Mouse (Mus musculus) embryonic fibroblast, embryonic 13.5 days (primary cell): ENCODE data around the gene Rps4x. TPM values are rescaled to one million over a fixed set of nuclear protein-coding genes. Genes with fewer than 3 reads are reported as not detected.
A peak's percentile ranks its signal among the peaks of the same experiment; 100 is the strongest.

Experiments
- H3K27ac ChIP-seq: 2 replicates; pipeline ENCODE4 v1.5.1; 2012; ENCODE audit warnings: low read length, control low read depth, inconsistent platforms; ENCODE audit not compliant: insufficient read depth
- H3K4me1 ChIP-seq: 2 replicates; pipeline ENCODE4 v1.6.1; 2011; ENCODE audit warnings: low read length; ENCODE audit not compliant: control insufficient read depth, insufficient read depth
- H3K4me3 ChIP-seq: 2 replicates; pipeline ENCODE4 v1.5.1; 2011; ENCODE audit warnings: mild to moderate bottlenecking, control low read depth, low read length; ENCODE audit not compliant: insufficient read depth
- CTCF ChIP-seq: IDR thresholded peaks from 2 replicates; pipeline ENCODE4 v1.5.1; 2011; ENCODE audit warnings: mild to moderate bottlenecking, control low read depth, low read length, moderate library complexity, borderline replicate concordance; ENCODE audit not compliant: insufficient read depth
- POLR2A ChIP-seq: IDR thresholded peaks from 2 replicates; pipeline ENCODE4 v1.6.1; 2011; ENCODE audit warnings: low read depth, mild to moderate bottlenecking, control low read depth, low read length, moderate library complexity
- polyA plus RNA-seq: library from polyadenylated mRNA; stranded (reverse); fragments of >200 nt; gene quantifications from 2 replicates; pipeline ENCODE4 v1.2.4, GENCODE M21; 2011; ENCODE audit warnings: low read depth; ENCODE audit not compliant: missing spikeins, insufficient read length

Rps4x gene
- polyA plus RNA-seq, 1 experiment: 2,146 TPM

DNA sequence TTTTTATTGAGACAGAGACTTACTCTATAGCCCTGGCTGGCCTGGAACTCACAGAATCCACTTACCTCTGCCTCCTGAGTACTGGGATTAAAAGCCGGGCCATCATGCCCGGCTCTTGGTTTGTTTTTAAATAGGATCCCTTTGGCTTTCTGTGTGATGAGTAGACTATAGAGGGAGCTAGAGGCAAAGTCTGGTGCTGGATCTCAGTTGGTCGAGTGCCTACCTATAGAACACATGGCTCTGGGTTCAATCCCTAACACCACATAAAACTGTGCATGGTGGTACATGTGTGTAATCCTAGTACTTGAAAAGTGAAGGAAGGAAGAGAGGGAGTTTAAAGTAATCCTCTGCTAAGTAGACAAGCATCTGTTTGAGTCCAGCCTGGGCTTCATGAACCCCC, 19.1 kb downstream of the Rps4x start:
- Histone ChIP-seq H3K27ac (no peak overlapping the region), H3K4me3 (no peak overlapping the region), H3K4me1 (0 out of 2 replicates have a peak, but pooled peaks cover 4% of the 10 kb centered on the region)
- no peak for TF ChIP-seq CTCF
- TF ChIP-seq POLR2A: no peak

DNA sequence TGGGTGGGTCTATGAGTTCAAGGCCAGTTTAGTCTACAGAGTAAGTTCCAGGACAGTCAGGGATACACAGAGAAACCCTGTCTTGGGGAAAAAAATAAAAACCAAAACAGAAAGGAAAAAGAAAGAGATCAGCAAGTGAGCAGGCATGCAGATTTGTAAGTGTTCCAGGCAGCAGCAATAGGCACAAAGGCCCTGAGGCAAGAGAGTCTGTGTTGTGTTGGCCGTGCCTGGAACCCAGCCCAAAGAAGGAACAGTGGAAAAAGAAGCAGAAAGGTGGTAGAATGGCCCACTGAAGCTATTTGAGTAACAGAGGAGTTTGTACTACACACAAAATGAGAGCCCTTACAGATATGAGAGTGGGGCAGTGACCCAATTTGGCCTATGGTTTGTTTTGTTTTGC, 19.5 kb downstream of the Rps4x start:
- Histone ChIP-seq H3K4me3 (no peak overlapping the region), H3K4me1 (0 out of 2 replicates have a peak, but pooled peaks cover 4% of the 10 kb centered on the region), H3K27ac (no peak overlapping the region)
- TF ChIP-seq CTCF (no peak), POLR2A (no peak)

DNA sequence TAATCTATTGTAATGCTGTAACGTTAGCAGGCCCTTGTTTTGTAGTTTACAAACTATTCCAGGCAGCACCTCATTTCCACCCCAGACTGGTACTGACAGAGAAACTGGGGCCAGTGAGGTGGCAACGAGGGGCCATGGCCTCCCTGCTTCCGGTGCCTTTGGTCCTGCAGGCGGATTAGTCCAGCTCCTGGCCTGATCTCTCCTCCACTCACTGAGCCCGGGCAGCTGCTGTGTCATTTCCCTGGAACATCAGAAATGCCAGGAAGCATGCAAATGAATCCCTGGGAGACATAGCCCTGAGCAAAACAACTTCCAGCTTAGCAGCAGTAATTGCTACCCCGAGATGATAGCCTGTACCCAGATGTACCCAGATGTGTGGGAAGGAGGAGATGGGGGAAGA, 22.2 kb downstream of the Rps4x start:
- H3K4me3 ChIP-seq: no peak overlapping the region
- TF ChIP-seq CTCF (no peak), POLR2A (no peak)
- peak overlapping the region; percentile 39; the same call in 1 of the 2 replicates for H3K27ac ChIP-seq
- H3K4me1 ChIP-seq: 0 out of 2 replicates have a peak, but pooled peaks cover 4% of the 10 kb centered on the region

DNA sequence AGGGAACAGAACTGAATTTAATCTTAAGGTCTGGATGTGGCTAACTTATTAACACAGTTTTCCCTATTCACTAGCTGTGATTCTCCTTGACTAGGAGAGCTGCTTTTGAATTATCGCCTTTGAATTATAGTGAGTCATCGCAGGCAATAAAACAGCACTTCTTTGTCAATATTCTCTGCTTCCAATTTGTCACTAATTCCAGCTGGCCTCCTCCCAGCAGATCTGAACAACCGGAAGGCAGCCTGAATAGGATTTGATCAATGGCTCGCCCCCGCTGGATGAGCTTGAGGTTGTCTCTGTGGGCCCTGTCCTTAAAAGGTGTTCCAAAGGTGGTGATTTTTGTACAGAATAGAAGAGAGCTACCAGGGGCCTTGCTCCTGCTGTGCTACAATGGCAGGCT, 22.7 kb downstream of the Rps4x start:
- peak overlapping the region; percentile 39; the same call in 1 of the 2 replicates for H3K27ac ChIP-seq
- 0 out of 2 replicates have a peak, but pooled peaks cover 4% of the 10 kb centered on the region for H3K4me1 ChIP-seq
- TF ChIP-seq POLR2A: no peak
- TF ChIP-seq CTCF: no peak
- H3K4me3 ChIP-seq: no peak overlapping the region

DNA sequence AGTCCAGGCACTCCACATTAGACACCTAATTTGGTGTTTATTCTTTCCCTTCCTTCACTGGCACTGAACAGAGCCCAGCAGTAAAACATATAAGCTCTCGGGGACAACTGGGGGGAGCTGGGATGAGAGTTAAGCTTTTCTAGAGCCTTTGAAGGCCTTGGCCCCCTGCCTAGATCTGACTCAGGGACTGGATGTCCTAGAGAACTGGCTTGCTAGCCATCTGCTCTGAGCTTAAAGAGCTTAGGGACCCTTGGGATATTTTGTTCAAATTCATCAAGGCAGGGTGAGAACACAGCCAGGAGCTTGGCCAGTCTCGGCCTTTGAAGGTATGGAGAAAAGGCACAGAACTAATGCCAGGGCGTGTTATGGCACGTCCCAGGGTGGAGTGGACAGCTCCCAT, 25.7 kb downstream of the Rps4x start:
- no peak overlapping the region for H3K4me3 ChIP-seq
- no peak overlapping the region for H3K27ac ChIP-seq
- no peak for TF ChIP-seq POLR2A
- TF ChIP-seq CTCF: no peak
- H3K4me1 ChIP-seq: 0 out of 2 replicates have a peak, but pooled peaks cover 4% of the 10 kb centered on the region

DNA sequence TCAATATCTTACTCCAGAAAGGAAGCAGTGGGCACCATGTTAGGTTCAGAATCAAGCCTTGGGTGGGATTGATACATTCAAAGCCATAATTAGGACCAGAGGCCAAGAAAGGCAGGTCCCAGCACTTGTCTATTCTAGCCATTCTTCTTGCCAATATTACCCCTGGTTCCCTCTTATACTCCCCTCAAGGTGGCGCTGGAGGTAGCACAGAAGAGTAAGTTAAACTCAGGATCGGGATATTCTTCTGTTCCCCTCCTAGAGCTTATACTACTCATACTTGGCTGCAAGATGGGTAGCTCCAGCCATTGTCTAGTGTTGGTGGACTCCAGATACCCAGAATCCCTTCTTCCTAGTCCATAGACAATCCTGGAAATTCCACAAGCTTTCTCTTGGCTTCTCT, 26.1 kb downstream of the Rps4x start:
- TF ChIP-seq CTCF: no peak
- no peak for TF ChIP-seq POLR2A
- 0 out of 2 replicates have a peak, but pooled peaks cover 4% of the 10 kb centered on the region for H3K4me1 ChIP-seq
- no peak overlapping the region for H3K27ac ChIP-seq
- H3K4me3 ChIP-seq: no peak overlapping the region

DNA sequence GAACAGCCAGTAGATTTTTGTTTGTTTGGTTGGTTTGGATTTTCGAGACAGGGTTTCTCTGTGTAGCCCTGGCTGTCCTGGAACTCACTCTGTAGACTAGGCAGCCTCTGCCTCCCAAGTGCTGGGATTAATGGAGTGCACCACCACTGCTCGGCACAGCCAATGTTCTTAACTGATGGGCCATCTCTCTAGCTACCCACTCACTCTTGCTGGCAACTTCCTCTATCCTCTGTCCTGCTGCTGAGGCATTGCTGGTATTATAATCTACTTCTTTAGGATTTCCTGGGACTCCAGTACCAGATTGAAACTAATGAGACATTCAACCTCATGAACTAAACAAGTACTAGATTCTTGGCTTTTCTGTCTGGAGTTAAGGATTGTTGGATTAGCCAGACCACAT, 28.7 kb downstream of the Rps4x start:
- H3K4me1 ChIP-seq: no peaks in the 10 kb centered on the region
- no peak overlapping the region for H3K27ac ChIP-seq
- TF ChIP-seq CTCF (no peak), POLR2A (no peak)
- no peak overlapping the region for H3K4me3 ChIP-seq

DNA sequence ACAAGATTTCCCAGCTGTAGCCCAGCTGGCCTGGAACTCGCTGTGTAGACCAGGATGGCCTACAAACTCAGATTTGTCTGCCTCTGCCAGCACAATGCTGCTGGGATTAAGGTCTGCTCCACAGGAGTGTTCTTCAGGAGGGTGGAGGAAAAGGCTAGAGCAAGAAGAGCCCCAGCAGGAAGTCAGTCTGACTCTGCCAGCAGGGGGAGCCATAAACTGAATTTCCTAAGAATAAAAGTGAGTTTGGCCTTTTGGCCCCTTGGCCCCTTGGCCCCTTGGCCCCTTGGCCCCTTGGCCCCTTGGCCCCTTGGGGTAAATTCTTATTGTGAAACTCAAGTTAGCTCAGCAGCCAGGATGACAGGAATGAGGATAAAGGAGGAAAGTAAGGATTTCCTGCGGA, 29.4 kb downstream of the Rps4x start:
- Histone ChIP-seq H3K27ac (no peak overlapping the region), H3K4me1 (no peaks in the 10 kb centered on the region), H3K4me3 (no peak overlapping the region)
- no peak for TF ChIP-seq POLR2A
- TF ChIP-seq CTCF: no peak

DNA sequence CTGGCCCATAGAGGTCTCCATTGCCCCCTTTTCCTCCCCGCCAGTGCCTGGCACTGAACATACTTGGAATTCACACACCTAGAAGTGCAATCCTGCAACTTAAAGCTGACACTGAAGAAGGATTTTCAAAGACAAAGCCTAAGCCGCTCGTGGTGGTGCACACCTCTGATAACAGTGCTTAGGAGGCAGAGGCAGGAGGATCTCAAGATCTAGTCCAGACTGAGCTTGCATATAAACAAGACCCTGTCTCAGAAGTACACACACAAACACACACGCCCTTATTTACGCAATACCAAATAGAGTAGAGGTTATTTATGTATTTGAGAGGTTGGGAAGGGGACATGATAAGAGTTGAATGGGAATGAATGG, 31.8 kb downstream of the Rps4x start:
- no peaks in the 10 kb centered on the region for H3K4me1 ChIP-seq
- peak overlapping the region; percentile 80 for H3K27ac ChIP-seq
- H3K4me3 ChIP-seq: peak overlapping the region; percentile 36
- no peak for TF ChIP-seq CTCF
- no peak for TF ChIP-seq POLR2A

DNA sequence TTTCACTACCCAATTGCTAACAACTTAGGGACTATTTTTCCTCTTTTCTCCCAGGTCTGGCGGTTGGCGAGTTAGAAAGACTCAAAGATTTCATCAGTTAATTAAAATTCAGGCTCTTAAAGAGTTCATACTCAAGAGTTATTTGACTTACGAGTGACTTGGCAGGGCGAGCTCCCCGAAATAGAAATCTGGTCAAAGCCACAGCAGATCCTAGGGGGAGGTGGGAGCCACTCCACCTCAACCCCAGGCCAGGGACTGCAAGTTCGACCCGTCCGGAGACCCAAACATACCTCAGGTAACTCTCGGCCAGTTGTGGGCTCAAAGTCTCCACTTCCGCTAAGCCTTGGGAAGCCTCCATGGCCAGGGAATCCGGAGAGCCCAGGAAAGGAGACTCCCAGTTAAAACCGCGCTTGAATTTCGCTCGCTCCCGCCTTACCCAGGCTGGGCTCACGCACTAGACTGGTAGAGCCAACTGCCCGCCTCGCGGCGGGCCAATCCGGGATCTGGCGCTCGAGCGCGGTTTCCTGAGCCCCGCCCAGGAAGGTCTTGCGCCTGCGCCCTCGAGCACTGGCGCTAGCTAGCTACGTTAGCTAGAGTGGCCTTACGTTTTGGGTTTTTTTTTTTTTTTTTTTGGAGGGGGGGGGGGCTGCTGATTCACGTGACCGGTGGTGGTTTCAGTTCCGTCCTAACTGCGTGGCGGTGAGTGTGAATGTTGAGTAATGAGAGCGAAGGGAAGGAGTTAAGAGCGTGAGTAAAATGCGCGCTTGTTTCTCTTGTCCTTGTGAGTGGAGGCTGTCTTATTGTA, 32.4 kb downstream of the Rps4x start, which contains the start of gene Ercc6l:
Ercc6l (minus strand) TSS at position 474 of the 805 bp plus-strand sequence.
- Histone ChIP-seq H3K4me3 (peak within 1 kb of the TSS; percentile 94), H3K27ac (peak within 1 kb of the TSS; percentile 83)
- TF ChIP-seq POLR2A: peak; percentile 74
- no peak for TF ChIP-seq CTCF

DNA sequence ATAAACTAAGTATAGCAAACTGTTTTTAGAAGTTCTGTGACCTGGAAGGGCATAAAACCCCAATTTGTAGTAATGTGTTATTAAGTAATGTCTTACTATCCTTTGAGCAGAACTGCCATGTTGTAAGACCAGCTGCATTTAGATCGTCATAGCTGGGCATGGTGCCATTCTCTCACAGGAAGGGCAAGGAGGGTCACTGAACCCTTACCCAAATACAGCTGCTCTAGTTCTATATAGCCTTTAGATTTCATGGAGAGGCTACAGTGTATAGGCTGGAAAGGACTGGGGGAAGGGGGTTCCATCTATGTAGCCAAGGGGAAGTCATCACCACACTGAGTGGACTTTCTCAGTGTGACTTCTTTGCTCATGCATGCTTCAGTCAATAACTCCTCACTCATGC, 48.0 kb downstream of the Rps4x start:
- TF ChIP-seq CTCF: no peak
- no peak for TF ChIP-seq POLR2A
- H3K4me1 ChIP-seq: no peaks in the 10 kb centered on the region
- H3K4me3 ChIP-seq: no peak overlapping the region
- H3K27ac ChIP-seq: no peak overlapping the region

More for the DNA sequence above, 32.4 kb downstream of the Rps4x start, which contains the start of gene Ercc6l:
- H3K4me1 ChIP-seq: no peaks in the 10 kb centered on the region

Other genes with a start within 250 kb of the Rps4x start
- gene Rtl5, start 118.1 kb downstream of the Rps4x start, polyA plus RNA-seq: 4.6 and 8.2 TPM in 2 replicates
- 50.4 and 54.2 TPM in 2 replicates for gene Pin4, start 69.9 kb downstream of the Rps4x start, polyA plus RNA-seq
- gene Ercc6l, start 32.3 kb downstream of the Rps4x start, polyA plus RNA-seq: 9.9 and 13.0 TPM in 2 replicates
- gene Cited1, start 62.8 kb upstream of the Rps4x start, polyA plus RNA-seq: not detected in 2 replicates